12 mouse cellular contexts compared by ENCODE assay signal in genomic region chr9:92820721-92821120, GRCm38 (mm10).
DNase-seq lines count a peak whose midpoint lies in the region; ATAC-seq lines count a peak whose summit lies in the region.
"Had no signal": no experiment of that assay in that cellular context is flagged by ENCODE, and none has a peak within 500 bp of the region (broad histone marks: within the 10 kb centered on the region; RNA-seq: fewer than 3 reads in every experiment).

No protein-coding gene starts in this region.

- 18% methylated on average over 11 of the region's 11 CpGs for WGBS in kidney, embryonic 16.5 days
- WGBS in embryonic facial prominence, embryonic 14.5 days = 23% methylated on average over 11 of the region's 11 CpGs
- WGBS in midbrain, embryonic 15.5 days = 29% methylated on average over 11 of the region's 11 CpGs

- ATAC-seq in kidney, embryonic 16.5 days (ENCODE audit: low FRiP score, low TSS enrichment) = peak; percentile 61; the same call in 1 of the 2 replicates
- peak; percentile 53; the same call in 1 of the 2 replicates for ATAC-seq in embryonic facial prominence, embryonic 14.5 days (ENCODE audit: low read depth)
- ATAC-seq in midbrain, embryonic 15.5 days (replicated peaks) = peak; percentile 85
- ATAC-seq in erythroid progenitor cell, adult 5-6 weeks (replicated peaks; ENCODE audit: low FRiP score, poor library complexity, severe bottlenecking) = no peak
- ATAC-seq: forebrain, embryonic 13.5 days had no signal

- H3K9ac ChIP-seq in kidney, embryonic 16.5 days (replicated peaks; ENCODE audit: low read length) = peak overlapping the region; percentile 31; the same call in 1 of the 2 replicates
- no peak overlapping the region for H3K9ac ChIP-seq in embryonic facial prominence, embryonic 14.5 days (ENCODE audit: low read depth, low read length)
- H3K9ac ChIP-seq in midbrain, embryonic 15.5 days = no peak overlapping the region; the same call in 1 of the 2 replicates
- H3K9ac ChIP-seq: forebrain, embryonic 13.5 days had no signal

- no peaks in the 10 kb centered on the region for H3K36me3 ChIP-seq in kidney, embryonic 16.5 days (ENCODE audit: insufficient read depth, low read length)
- H3K36me3 ChIP-seq in embryonic facial prominence, embryonic 14.5 days (ENCODE audit: control insufficient read depth, insufficient read depth, low read length) = no peaks in the 10 kb centered on the region
- H3K36me3 ChIP-seq in midbrain, embryonic 15.5 days (replicated peaks) = no peaks in the 10 kb centered on the region

- H3K9me3 ChIP-seq in kidney, embryonic 16.5 days (ENCODE audit: low read length) = no peaks in the 10 kb centered on the region
- no peaks in the 10 kb centered on the region for H3K9me3 ChIP-seq in embryonic facial prominence, embryonic 14.5 days (ENCODE audit: control insufficient read depth, low read length)
- no peaks in the 10 kb centered on the region for H3K9me3 ChIP-seq in midbrain, embryonic 15.5 days
- H3K9me3 ChIP-seq: forebrain, embryonic 13.5 days had no signal

- DNase-seq in adrenal gland, postnatal 10 days = peak; percentile 5
- DNase-seq in adrenal gland, adult 18-20 months (ENCODE audit: low spot score in 2 of 2) = no peak
- DNase-seq in kidney, postnatal 10 days = no peak
- peak; percentile 58 for DNase-seq in embryonic facial prominence, embryonic 14.5 days (ENCODE audit: low spot score)
- no peak for DNase-seq in left cerebral cortex, adult 18-20 months (ENCODE audit: low spot score in 2 of 2)
- DNase-seq: kidney, adult 8-10 months; left cerebral cortex, postnatal 4 days; right cerebral cortex, postnatal 4 days had no signal

- H3K4me3 ChIP-seq in kidney, embryonic 16.5 days (ENCODE audit: low read length) = peak overlapping the region; percentile 41
- H3K4me3 ChIP-seq in embryonic facial prominence, embryonic 14.5 days (ENCODE audit: low read depth, low read length) = peak overlapping the region; percentile 23
- 0 out of 2 replicates have a peak overlapping the region, but pooled peaks have one; percentile 4 for H3K4me3 ChIP-seq in midbrain, embryonic 15.5 days
- H3K4me3 ChIP-seq: forebrain, embryonic 13.5 days had no signal

- H3K4me2 ChIP-seq in kidney, embryonic 16.5 days (replicated peaks; ENCODE audit: low read depth, low read length) = peak overlapping the region; percentile 52
- H3K4me2 ChIP-seq in embryonic facial prominence, embryonic 14.5 days (ENCODE audit: low read depth, low read length) = peak overlapping the region; percentile 50
- peak overlapping the region; percentile 28 for H3K4me2 ChIP-seq in midbrain, embryonic 15.5 days
- H3K4me2 ChIP-seq: forebrain, embryonic 13.5 days had no signal

- H3K27me3 ChIP-seq in kidney, embryonic 16.5 days (ENCODE audit: insufficient read depth, low read length) = no peaks in the 10 kb centered on the region
- no peaks in the 10 kb centered on the region for H3K27me3 ChIP-seq in embryonic facial prominence, embryonic 14.5 days (replicated peaks; ENCODE audit: control insufficient read depth, insufficient read depth, low read length)
- H3K27me3 ChIP-seq in midbrain, embryonic 15.5 days (replicated peaks) = no peaks in the 10 kb centered on the region
- H3K27me3 ChIP-seq: forebrain, embryonic 13.5 days had no signal

- H3K4me1 ChIP-seq in kidney, embryonic 16.5 days (ENCODE audit: insufficient read depth, low read length) = no peaks in the 10 kb centered on the region; the same call in 1 of the 2 replicates
- H3K4me1 ChIP-seq in embryonic facial prominence, embryonic 14.5 days (ENCODE audit: control insufficient read depth, insufficient read depth, low read length) = no peaks in the 10 kb centered on the region
- H3K4me1 ChIP-seq in midbrain, embryonic 15.5 days = no peaks in the 10 kb centered on the region
- H3K4me1 ChIP-seq: forebrain, embryonic 13.5 days had no signal

- H3K27ac ChIP-seq in kidney, embryonic 16.5 days (ENCODE audit: low read length) = no peak overlapping the region
- no peak overlapping the region for H3K27ac ChIP-seq in embryonic facial prominence, embryonic 14.5 days (replicated peaks; ENCODE audit: low read depth, low read length)
- H3K27ac ChIP-seq in midbrain, embryonic 15.5 days = no peak overlapping the region
- H3K27ac ChIP-seq: forebrain, embryonic 13.5 days had no signal

Comparison
In these comparisons a context has a peak if more than half of its experiments do, and no peak if none do; other contexts are left out.
1. DNase-seq: peak in adrenal gland, postnatal 10 days (single experiment) and embryonic facial prominence, embryonic 14.5 days (single experiment); none in adrenal gland, adult 18-20 months (0 of 2), kidney, postnatal 10 days (single experiment) and left cerebral cortex, adult 18-20 months (0 of 2).
2. Peak in every context shown above with its lines, with median percentiles within 50 percentile points of each other: H3K4me2 ChIP-seq and H3K4me3 ChIP-seq.